Mouse (Mus musculus) left cerebral cortex, postnatal 10 days (tissue): ENCODE results near the gene Fcrlb. TPM values are rescaled to one million over a fixed set of nuclear protein-coding genes. Genes with fewer than 3 reads are reported as not detected.

Experiments used
- DNase-seq, 2 experiments: peaks; one replicate each; pipeline ENCODE4 v3.0.0; 2021 to 2022; ENCODE audit warnings: low spot score in 2 of 2, mixed read lengths in 1 of 2; ENCODE audit errors: extremely low spot score in 1 of 2
- intact Hi-C: fragments of 180-260 bp; cut with DNase I; formaldehyde crosslinking; loops from one replicate; pipeline ENCODE4 v1.15.1; 2025
- total RNA-seq, 2 experiments: library from RNA; stranded (reverse); gene quantifications; 2 replicates each; pipeline ENCODE4 v1.2.3; 2021

Fcrlb gene
- total RNA-seq, 2 experiments from 2014 or later: 0.26 to 0.65 TPM

DNA sequence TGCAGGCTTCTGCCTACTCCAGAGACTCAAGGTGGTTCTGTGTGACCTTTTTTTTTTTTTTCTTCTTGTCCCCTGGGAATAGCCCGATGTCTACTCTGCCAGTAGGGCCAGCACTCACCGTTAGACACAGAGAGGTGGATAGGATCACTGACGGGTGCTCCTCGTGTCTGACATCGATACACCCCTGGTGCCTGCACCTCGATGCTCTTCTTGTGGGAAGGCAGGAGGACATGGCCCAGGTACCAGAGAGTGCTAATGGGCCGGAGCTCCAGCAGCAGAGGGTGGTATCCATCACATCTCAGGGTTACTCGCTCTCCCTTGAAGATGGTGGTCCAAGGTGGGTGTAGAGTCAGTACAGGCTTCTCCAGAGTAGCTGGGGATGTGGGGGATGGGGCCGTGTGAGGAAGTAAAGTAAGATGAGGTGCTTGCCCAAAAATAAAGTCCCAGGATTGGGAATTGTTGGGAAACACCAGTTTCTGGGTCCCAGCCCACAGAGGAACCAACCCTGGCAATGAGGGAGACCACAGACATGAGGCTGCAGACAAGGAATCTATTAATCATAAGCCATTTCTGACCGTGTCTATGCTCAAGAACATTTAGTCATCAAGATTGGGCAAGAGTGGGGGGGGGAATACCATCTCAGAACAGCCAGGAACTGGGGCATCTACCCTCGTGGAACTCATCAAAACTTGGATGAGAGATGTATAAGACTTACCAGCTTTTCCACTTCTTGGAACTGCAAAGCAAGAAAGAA is 657 bp downstream of the Fcrlb start:
- no peak for DNase-seq
- intact Hi-C loops: no loop called here

DNA sequence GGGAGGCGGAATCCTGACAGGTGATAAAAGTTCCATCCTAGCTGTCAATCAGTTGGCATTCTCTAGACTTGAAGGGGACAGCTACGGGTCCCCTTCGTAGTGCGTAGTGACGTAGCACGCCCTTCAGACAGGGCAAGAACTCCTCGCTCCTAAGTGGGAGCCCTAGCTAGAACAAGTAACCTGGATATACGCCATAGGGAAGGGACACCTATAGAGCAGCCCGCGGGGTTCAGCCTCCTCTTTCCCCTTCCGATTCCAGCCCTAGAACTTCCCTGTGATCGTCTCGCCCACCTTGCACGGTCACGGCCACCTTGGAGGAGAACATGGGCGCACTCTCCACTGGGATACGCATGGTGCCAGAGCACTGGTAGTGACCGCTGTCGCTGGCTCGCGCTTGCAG is 4.4 kb downstream of the Fcrlb start:
- DNase-seq: peak in 1 of 2 experiments; percentile 20
- intact Hi-C loops: no loop called here

DNA sequence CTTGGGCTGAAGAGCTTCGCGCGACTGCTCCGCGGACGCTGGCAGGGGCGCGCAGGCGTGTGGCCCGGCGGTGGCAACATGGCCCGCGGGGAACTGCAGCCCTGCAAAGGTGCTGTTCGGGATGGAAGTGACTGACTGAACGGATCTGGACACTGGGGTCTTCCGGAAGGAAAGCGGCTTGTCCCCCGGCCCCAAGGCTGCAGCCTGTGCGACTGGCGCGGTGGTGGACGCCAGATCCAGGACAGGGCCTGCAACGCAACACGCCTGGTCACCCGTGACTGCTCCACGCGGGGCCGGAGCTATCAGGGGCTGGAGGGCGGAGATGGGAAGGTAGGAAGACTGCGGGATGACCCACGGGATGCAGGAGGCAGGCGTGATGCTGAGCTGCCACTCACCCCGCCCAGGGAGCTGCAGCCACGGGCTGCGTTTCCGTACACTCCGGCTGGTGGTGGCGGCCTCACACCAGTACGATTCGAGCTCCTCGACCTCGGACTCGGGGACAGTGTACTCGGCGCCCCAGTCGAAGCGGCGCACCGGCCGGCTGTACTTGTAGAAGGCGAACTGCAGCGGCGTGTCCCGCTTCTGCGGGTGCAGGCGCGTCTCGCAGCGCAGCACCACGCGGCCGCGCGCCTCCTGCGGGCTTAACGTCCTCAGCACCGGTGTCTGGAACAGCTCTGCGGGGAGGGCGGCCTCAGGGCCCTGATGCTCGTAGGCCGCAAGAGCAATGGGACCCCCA is 5.1 kb downstream of the Fcrlb start:
- intact Hi-C loops: no loop called here
- DNase-seq: peak in 1 of 2 experiments; percentile 51

DNA sequence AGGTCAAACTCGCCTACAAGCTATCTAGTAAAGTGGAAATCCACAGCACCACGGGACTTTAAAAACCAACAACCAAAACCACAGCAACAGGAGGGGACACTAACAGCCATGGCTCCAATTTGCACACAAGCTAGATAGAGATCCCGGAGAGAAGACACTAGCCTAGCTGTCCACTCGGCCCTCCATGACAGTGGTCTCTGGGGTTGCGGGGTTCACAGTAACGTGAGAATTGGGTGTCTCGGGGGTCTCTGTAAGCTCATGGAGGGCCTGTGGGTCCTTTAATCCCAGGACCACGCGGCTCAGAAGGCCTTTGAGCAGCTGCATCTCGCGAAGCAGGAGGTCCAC is 5.7 kb downstream of the Fcrlb start:
- intact Hi-C loops: no loop called here
- DNase-seq: no peak

DNA sequence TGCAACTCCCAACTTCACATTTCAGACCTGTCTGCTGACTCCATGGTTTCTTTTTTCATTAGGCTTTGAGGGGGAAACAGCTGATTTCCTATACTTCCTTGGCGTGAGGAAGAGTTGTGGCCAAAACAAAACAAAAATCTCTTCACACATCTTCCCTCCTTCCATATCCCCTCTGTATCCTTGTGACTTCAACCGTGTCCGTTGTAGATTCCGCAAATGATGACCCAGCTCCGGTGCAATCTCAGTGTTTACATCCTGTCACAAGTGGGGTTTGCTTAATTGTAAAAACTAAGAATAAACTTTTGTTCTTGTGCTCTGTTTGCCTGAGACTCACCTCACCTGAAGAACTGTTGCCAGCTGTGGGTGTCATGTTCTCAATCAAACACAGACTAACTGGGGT is 9.3 kb downstream of the Fcrlb start:
- DNase-seq: no peak
- intact Hi-C loops: no loop called here

DNA sequence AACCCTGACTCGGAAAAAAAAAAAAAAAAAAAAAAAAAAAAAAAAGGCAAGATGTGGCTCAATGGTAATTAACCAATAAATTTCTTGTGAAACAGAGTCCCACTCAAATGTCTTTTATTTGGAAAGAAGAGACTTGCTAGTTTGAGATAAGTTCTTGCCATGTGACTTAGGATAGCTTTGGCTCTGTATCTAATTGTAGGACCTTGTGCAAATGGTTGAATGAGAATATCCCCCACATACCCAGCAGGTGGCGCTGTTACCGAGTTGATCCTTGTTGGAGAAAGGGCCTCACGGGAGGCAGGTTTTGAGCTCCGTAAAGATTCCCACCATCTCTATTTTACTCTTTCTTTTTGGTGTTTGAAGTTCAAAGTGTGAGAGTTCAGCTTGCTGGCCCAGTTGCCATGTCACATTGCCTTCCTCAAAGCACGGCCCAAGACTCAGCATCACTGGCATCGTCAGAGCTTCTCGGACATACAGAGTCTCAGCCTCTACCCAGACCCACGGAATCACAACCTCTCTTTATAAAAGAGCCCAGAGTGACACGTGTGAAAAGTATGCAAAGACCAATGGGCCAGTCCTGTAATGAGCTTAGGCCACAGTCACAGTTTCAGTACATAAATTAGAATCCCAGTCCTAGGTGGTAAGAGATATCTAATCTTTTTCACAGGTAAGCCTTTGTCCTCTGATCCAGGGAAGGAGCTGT is 11.1 kb downstream of the Fcrlb start:
- intact Hi-C loops: loop anchor here (2.0 kb wide), 1 partner anchor 91 kb away; no protein-coding TSS in a partner anchor
- peak; percentile 77 to 85 for DNase-seq

DNA sequence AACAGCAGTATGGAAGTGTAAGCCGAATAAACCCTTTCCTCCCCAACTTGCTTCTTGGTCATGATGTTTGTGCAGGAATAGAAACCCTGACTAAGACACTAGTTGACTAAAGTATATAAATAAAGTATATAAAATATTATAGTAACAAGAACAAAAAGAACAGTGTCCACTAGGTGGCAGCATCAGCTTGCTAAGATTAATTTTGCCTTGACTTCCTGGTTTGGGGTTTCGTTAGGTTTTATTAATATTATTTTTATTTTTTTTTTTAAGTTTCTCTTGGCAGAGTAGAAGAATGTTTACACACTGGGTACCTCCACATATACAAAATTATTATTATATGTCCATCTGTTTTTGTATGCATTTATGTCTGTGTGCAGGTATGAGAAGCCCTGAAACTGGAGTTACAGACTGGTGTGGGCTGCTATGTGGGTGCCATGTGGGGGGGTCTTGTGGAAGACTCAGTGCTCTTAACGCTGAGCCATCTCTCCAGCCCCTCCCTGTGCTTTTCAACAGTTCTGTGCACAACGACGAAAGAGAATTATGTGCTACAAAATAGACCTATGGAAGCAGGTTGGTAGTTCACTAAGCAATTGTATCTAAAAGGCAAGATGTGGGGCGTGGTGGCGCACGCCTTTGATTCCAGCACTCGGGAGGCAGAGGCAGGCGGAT is 11.8 kb downstream of the Fcrlb start:
- peak in 1 of 2 experiments; percentile 67 for DNase-seq
- intact Hi-C loops: loop anchor here (2.0 kb wide), 1 partner anchor 92 kb away; no protein-coding TSS in a partner anchor

DNA sequence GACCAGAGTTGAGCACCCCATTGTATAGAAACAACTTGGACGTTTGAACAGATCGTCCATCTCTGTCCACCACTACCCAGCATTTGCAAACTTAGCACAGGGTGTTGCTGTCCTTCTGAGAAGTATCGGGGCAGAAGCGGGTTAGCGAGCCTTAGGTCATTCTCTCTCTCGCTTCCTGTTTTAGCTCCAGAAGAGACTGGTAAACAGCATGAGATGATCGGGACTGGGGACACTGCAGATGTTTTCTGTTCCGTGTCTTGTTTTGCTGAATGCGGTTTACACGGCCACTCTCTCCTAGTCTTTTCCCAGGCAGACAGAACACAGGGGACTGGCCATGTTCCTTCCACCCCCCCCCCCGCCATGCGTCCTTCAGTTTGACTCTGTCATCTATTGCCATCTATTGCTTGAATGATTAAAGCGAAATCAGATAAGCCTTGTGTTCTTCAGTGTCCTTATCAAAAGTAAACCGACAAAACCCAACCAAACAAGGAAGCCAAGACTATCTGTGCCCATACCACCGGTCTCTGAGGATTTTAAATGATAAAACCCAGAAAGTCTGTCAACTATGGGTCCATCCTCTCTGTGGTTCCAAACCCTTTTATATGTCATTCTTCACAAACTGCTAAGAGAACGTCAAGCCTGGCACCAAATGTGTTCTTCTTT is 14.2 kb downstream of the Fcrlb start:
- intact Hi-C loops: loop anchor here (5.0 to 10.0 kb wide), 2 partner anchors 214 to 356 kb away; partner anchors contain the start of genes Adamts4, Cfap126 and Ndufs2
- no peak for DNase-seq

DNA sequence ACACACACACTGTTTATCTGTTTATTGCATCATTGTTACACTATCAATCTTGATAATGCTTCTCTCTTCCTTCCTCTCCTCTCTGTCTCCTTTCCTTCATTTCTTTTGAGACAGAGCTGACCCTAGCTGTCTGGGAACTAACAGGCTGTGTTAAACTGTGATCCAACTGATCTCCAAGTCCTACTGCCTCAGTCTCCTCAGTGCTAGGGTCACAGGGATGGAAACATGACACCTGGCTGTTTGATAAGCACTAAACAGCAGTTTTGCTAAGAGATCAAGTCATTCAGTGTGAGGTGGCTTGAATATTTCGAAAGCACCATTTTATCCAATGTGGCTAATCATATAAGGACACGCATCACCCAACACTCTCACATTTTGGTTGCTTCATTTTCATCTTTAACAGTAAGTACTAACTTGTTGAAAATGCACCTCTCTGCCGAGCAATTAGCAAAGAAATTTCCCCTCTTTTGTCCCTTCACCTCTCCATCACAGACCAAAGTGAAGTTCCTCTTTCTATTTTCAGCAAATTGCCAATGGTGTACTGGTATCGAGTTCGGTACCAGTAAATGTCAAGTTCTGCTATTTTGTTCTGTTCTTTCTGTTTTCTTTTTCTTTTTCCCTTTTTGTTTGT is 16.0 kb downstream of the Fcrlb start:
- intact Hi-C loops: loop anchor here (5.0 to 10.0 kb wide), 2 partner anchors 216 to 358 kb away; partner anchors contain the start of genes Adamts4, Cfap126 and Ndufs2
- DNase-seq: no peak

DNA sequence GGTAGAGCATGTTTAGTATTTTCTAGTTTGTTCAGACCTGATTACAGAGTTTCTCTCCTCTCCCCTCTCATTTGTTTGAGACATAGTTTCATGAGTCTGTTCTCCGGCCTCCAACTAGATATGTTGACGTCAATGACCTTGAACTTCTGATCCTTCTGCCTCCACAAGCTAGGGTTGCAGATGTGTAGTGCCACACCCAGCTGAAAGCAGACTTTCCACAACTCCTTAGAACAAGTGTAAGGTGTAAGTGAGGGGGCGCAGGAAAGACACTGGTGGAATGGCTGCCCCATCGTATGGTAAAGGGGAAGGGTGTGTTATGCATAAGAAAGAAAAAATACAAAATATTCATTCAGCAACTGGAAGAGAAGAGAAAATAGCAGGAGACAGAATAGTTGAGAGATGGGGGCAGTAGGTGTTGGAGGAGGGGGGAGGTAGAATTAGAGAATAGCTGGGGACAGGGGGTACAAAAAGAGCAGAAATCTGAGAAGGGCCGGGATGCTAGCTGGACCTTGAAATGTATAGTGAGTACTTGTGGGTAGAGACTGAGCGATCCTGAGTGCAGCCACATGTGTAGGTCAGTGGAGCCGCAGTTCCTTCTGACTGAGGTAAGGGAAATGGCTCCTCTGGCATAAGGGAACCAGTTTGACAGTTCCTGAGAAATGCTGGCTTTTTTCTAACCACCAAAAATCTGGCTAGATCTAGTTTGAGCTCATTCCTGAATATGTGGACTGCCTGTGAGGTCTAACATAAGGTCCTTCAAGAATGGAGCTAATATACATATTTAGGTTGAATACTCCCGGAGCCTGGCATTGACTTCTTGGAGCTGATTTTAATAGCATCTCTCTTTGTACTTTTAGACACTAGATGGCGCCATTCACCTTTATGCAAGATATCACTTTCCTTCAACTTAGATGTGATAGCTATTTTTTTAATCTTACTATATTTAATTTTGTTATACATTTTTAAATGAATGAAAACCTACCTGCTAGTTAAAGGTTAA is 17.8 kb downstream of the Fcrlb start:
- DNase-seq: peak in 1 of 2 experiments; percentile 55

DNA sequence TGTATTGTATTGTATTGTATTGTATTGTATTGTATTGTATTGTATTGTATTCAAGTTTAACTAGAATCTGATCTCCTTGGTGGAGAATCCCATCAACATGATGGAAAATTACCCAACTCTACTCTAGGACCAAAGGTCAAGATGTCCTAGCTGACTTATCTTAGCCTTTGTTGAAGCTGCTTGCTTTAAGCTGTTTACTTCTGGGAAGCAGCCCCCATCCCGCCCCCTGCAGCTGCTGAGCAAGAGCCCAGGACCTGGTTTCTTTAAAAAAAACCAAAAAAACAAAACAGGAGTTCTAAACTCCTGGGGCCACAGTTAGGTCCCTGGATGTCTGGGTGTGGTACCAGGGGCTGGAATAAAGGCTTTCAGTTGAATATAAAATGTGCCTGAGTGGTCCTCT is 20.5 kb downstream of the Fcrlb start:
- intact Hi-C loops: loop anchor here (10.0 kb wide), 1 partner anchor 363 kb away; the partner anchor contains the start of genes Adamts4 and Ndufs2
- no peak for DNase-seq

More for the DNA sequence above, 17.8 kb downstream of the Fcrlb start:
- intact Hi-C loops: loop anchor here (5.0 to 10.0 kb wide), 2 partner anchors 217 to 360 kb away; partner anchors contain the start of genes Adamts4, Cfap126 and Ndufs2

DNA sequence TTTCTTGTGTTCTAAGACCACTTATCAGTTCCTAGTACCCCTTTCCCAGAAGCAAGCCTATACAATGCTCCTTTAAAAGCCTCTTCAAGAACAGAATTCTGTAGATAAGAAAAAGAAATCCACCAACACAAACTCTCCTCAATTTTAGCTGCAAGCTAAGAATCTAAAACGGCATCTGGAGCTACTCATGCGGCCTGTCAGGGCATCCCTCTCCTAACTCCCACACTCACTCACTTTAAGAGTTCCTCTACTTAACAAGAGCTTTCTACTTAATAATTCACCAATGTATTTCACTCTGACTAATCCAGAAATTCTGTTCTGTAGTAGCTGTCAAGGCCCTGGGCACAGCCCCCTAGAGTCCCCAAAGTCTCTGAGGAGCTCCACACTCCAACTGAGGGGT is 21.1 kb downstream of the Fcrlb start:
- intact Hi-C loops: loop anchor here (10.0 kb wide), 1 partner anchor 363 kb away; the partner anchor contains the start of genes Adamts4 and Ndufs2
- no peak for DNase-seq

DNA sequence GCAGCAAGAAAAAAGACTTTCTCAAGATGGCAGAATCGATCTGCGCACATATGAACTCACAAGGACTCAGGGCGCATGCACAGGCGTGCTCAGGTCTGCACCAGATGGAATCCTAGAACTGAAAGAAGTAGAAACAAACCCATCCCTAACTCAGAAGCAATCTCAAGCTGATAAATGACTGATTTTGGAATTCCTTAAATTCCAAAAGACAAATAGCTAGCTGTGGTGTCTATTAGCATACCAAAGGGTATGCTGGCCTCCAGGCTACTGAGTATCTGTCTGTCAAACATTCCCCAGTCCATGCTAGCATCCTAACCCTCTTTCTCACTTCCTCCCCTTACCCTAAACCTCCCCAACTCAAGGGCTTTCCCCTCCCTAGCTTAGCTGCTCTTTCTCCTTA is 23.4 kb downstream of the Fcrlb start:
- DNase-seq: no peak
- intact Hi-C loops: no loop called here

DNA sequence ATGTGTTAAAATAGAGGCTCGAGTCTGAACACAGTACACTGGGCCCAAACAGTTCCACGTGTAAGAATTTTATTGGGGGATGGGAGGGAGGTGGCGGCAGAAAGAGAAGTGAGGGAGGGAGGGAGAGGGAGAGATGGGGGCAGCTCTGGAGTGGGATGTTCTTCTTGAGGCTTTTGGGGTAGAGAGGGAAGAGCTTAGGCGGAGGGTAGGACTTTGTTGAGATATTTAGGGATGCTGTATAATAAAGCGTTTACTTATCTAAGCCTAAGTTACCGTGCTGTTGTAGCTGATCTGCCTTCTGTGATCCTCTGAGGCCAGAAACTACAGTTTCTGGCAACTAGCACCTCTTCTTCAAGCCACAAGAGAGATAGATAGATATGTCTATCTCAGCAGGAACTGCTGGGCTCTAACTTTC is 26.7 kb downstream of the Fcrlb start:
- intact Hi-C loops: no loop called here
- no peak for DNase-seq

DNA sequence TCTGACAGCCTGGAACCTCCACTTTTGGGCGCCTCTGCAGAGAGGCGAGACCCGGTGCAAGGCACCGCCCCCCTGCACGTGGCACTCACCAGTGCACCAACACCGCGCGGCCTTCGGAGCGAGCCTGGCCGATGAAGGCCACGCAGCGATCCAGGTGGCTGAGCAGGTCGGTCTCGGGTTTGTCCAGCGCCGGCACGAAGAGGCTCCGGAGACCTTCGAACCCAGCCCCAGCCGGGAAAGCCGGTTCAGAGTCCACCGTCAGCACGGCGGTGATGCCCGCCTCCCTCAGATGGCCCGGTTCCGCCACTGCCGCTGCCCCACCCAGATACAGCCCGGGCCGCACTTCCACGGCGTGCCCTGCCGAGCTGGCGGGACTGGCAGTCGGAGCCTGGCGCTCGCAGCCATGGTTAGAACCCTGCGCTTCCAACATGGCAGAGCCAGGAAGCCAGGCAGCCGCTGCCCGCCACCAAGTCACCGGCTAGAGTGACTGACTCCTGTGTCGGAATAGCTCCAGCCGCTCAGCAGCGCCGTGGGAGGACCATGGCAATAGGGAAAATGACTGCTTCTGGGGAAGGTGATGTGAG is 27.7 kb downstream of the Fcrlb start, which contains the start of the genes Gm26620 and Dusp12:
TSS of gene Gm26620 (plus strand) at position 88 of the 584 bp plus-strand sequence.
TSS of gene Dusp12 (minus strand) at position 563 of the 584 bp plus-strand sequence.
- intact Hi-C loops: no loop called here
- DNase-seq: peak; percentile 85 to 91

DNA sequence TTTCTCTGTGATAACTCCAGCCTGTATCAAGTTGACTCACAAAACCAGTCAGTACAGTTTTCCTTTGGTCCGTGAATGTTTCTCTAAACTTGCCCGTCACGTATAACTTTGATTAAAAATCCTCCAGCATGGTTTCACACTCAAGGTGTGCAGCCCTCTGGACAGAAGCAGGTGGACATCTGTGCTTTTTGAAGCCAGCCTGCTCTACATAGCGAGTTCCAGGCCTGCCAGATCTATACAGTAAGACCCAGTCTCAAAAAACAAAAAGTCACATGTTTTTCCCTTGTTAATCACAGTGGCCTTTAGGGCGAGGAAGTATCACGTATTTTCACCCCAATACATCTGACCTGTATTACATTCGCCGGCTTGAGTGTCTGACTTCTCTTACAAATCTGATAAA is 28.4 kb downstream of the Fcrlb start:
- no peak for DNase-seq
- intact Hi-C loops: no loop called here
